Mouse (Mus musculus) forebrain, embryonic 14.5 days (tissue): ENCODE measurements around the gene Als2cr12. TPM values are rescaled to one million over a fixed set of nuclear protein-coding genes. Genes with fewer than 3 reads are reported as not detected.

Experiments
- ATAC-seq: fragments of 200-750 bp; cut with Nextera tagmentation; 2 replicates; pipeline ENCODE4 v1.8.0; 2017; ENCODE audit warnings: mild to moderate bottlenecking, moderate library complexity
- DNase-seq: peaks from one replicate; pipeline ENCODE4 v3.0.0-alpha.2; 2015; ENCODE audit warnings: low spot score
- H3K27ac ChIP-seq: fragments of 300-500 bp; sonication (generic); 2 replicates; pipeline ENCODE4 v1.5.1; 2014; ENCODE audit warnings: low read depth, mild to moderate bottlenecking, control low read depth, low read length, moderate library complexity
- H3K27me3 ChIP-seq: fragments of 300-500 bp; sonication (generic); replicated peaks from 2 replicates; pipeline ENCODE4 v1.6.1; 2014; ENCODE audit warnings: low read length, control low read depth, mixed read lengths; ENCODE audit not compliant: control insufficient read depth, insufficient read depth
- H3K36me3 ChIP-seq: fragments of 300-500 bp; sonication (generic); 2 replicates; pipeline ENCODE4 v1.6.1; 2014; ENCODE audit warnings: low read length, control low read depth; ENCODE audit not compliant: control insufficient read depth, insufficient read depth
- H3K4me1 ChIP-seq: fragments of 300-500 bp; sonication (generic); 2 replicates; pipeline ENCODE4 v1.6.1; 2014; ENCODE audit warnings: antibody characterized with exemption, low read length, control low read depth; ENCODE audit not compliant: control insufficient read depth, insufficient read depth
- H3K4me2 ChIP-seq: fragments of 300-500 bp; sonication (generic); 2 replicates; pipeline ENCODE4 v1.6.1; 2014; ENCODE audit warnings: mild to moderate bottlenecking, control low read depth, low read length
- H3K4me3 ChIP-seq: fragments of 300-500 bp; sonication (generic); 2 replicates; pipeline ENCODE4 v1.5.1; 2014; ENCODE audit warnings: low read depth, low read length, control low read depth
- H3K9ac ChIP-seq: fragments of 300-500 bp; sonication (generic); 2 replicates; pipeline ENCODE4 v1.6.1; 2014; ENCODE audit warnings: mild to moderate bottlenecking, low read length, control low read depth, moderate library complexity
- H3K9me3 ChIP-seq: fragments of 300-500 bp; sonication (generic); replicated peaks from 2 replicates; pipeline ENCODE4 v1.6.1; 2016; ENCODE audit warnings: low read length, control low read depth, mixed read lengths; ENCODE audit not compliant: control insufficient read depth
- WGBS: fragments of 180-500 bp; shearing (Covaris S2); extraction: QIAGEN DNeasy Blood & Tissue Kit; methylation state at CpG from one replicate; pipeline ENCODE4 v1.1.7; 2014; 5-methylcytosine and 5-hydroxymethylcytosine counted together
- polyA plus RNA-seq: library from polyadenylated mRNA; unstranded; fragments of >200 nt; fragmentation: Nextera tagmentation; extraction: Ambion mirVana; gene quantifications from 2 replicates; pipeline ENCODE4 v1.2.1, GENCODE M21; 2014

Gene Als2cr12
- polyA plus RNA-seq, 1 experiment from 2014 or later, result not detected

DNA sequence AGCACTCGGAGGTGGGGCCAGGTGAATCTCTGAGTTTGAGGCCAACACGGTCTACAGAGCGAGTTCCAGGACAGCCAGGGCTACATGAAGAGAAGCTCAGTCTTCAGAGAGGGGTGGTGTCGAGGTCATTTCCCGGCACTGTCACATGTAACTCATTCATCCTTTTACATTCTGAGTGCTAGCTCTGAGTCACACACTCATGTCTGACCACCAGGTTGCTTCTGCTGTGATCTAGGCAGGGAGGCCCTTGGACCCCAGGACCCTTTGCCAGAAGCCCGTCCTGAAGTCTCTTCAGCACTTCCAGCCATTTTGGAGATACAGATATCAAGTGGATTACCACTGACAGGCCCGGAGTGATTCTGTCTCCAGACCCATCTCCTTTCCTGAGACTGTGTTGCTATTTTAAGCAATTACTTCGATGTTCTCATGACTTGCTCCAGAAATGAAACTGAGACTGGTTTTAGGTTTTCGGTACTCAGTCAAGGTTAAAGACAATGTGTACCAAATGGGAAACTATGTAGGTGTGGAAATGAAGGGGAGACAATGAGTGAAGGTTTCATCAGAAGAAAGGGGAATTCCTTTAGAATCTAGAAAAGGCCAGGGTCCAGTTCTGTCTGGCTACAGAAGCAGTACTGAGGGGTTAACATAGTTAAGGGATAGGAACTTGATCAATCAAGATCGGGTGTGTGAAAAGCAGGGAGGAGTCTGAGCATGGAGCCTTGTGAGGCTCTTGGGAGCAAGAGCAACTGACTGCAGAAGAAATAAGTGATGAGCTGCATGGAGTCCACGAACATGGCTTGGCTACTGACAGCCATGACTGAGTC lies 26.5 kb upstream of the Als2cr12 start:
- no peak overlapping the region for H3K4me3 ChIP-seq
- no peak overlapping the region for H3K27ac ChIP-seq
- DNase-seq (no peak), ATAC-seq (no peak)
- H3K4me2 ChIP-seq, result no peak overlapping the region
- no peaks in the 10 kb centered on the region for H3K9me3 ChIP-seq
- H3K4me1 ChIP-seq, result 0 out of 2 replicates have a peak, but pooled peaks cover 2% of the 10 kb centered on the region
- H3K9ac ChIP-seq, result no peak overlapping the region
- WGBS, result 94% methylated on average over 11 of the region's 11 CpGs
- no peaks in the 10 kb centered on the region for H3K36me3 ChIP-seq
- no peaks in the 10 kb centered on the region for H3K27me3 ChIP-seq

DNA sequence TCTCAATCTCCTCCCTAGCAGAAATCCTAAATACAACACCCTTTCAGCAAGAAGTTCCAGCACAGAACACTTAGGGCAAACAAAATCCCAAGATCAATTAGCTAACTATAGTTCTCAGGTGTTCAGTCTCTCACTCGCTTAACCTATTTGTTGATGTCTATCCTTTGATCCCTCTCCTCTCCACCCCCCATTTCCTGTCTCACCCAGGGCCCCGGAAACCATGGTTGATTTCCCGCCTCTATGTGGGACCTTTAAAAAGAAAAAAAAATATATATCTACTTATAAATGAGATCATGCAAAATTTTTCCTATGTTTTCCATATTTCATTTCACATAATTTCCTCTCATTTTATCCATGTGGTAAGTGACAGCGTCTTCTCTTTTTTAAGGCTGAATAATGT lies 25.2 kb upstream of the Als2cr12 start:
- Histone ChIP-seq H3K9me3 (no peaks in the 10 kb centered on the region), H3K9ac (no peak overlapping the region), H3K4me2 (no peak overlapping the region), H3K4me3 (no peak overlapping the region), H3K36me3 (0 out of 2 replicates have a peak, but pooled peaks cover 2% of the 10 kb centered on the region), H3K27me3 (no peaks in the 10 kb centered on the region), H3K4me1 (0 out of 2 replicates have a peak, but pooled peaks cover 2% of the 10 kb centered on the region), H3K27ac (no peak overlapping the region)
- WGBS, result 83% methylated on average over 4 of the region's 4 CpGs
- ATAC-seq (no peak), DNase-seq (no peak)

DNA sequence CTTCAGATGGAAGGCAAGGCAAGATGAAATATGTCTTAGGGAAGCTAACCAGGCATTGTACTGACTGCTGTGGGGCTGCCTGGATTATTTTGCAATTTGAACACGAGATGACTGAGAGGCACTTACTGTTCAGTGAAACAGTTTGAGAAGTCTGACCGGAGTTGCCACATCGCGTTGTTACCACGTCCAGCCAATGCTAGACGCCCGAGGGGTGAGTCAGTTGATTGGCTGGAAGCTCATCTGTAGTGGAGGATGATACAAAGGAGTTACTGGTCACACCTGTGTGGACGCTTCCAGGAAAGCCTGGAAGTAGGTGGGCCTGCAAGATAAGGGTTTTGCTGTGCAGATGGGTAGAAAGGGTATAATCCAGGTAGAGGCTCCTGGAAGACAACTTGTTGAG lies 24.3 kb upstream of the Als2cr12 start:
- 0 out of 2 replicates have a peak, but pooled peaks cover 2% of the 10 kb centered on the region for H3K36me3 ChIP-seq
- H3K4me2 ChIP-seq, result no peak overlapping the region
- WGBS, result 93% methylated on average over 8 of the region's 8 CpGs
- DNase-seq (no peak), ATAC-seq (no peak)
- no peak overlapping the region for H3K4me3 ChIP-seq
- H3K27me3 ChIP-seq, result no peaks in the 10 kb centered on the region
- no peak overlapping the region for H3K9ac ChIP-seq
- H3K9me3 ChIP-seq, result no peaks in the 10 kb centered on the region
- 0 out of 2 replicates have a peak, but pooled peaks cover 2% of the 10 kb centered on the region for H3K4me1 ChIP-seq
- H3K27ac ChIP-seq, result no peak overlapping the region

DNA sequence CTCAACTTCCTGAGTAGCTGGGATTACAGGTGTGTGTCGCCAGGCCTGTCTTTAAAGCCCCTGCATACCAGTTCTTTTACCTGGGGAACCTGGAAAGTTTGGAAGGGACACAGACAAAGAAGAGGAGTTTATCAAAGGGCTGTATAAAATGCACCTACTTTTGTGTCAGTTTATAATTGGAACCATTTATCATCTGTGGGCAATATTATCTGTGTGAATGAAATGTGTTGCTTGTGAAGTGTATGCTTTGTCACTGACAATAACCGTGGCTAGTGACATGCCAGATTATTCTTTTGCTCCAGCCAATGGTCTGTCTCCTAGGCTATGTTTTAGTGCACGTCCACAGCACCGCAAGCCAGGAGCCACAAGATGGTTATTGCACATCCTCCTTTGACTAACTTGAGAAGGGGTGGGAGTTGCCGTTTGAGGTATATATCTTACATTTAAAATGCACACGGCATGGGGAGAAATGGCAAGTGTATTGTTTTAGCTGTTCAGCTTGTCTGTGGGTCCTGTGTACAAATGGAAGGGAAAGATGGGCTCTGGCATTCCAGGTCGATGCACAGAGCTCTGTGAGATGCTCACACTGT lies 23.7 kb upstream of the Als2cr12 start:
- no peak overlapping the region for H3K27ac ChIP-seq
- H3K4me3 ChIP-seq, result no peak overlapping the region
- H3K4me1 ChIP-seq, result 0 out of 2 replicates have a peak, but pooled peaks cover 2% of the 10 kb centered on the region
- no peaks in the 10 kb centered on the region for H3K27me3 ChIP-seq
- no peak overlapping the region for H3K4me2 ChIP-seq
- ATAC-seq, result no peak
- H3K9me3 ChIP-seq, result no peaks in the 10 kb centered on the region
- 90% methylated on average over 7 of the region's 7 CpGs for WGBS
- 0 out of 2 replicates have a peak, but pooled peaks cover 2% of the 10 kb centered on the region for H3K36me3 ChIP-seq
- DNase-seq, result no peak
- no peak overlapping the region for H3K9ac ChIP-seq

DNA sequence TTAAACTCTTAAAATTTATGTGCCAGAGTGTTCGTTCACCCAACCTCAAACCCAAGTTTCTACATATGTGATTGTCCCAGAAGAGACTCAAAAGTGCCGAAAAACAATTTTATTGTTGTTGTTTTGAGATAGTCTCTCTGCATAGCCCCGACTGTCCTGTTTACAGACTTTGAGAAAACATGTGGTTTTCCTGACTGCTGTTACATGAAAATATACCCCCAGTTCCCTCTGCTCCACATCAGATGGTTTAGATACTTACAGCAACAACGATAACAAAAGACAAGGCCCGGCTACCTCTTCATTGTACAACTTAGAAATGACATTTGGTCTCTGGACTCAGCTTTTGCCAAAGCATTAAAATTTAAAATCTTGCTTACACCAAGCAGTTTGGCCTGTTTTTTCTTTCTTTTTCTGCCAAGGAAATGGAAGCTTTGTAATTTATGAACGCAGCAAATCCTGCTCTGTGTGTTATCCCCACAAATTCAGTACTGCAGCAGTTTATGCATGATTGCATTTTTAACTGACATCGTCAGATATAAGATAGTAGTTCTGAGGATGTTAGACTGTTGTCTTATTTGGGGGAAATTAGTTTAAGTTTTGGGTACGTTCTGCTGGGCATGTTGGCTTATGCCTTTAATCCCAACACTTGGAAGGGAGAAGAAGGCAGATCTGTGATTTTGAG lies 21.9 kb upstream of the Als2cr12 start:
- 94% methylated on average over 8 of the region's 8 CpGs for WGBS
- H3K4me1 ChIP-seq, result no peaks in the 10 kb centered on the region; the same call in 1 of the 2 replicates
- DNase-seq (no peak), ATAC-seq (no peak)
- H3K9ac ChIP-seq, result no peak overlapping the region
- no peaks in the 10 kb centered on the region for H3K9me3 ChIP-seq
- H3K4me2 ChIP-seq, result no peak overlapping the region
- H3K4me3 ChIP-seq, result no peak overlapping the region
- H3K27ac ChIP-seq, result no peak overlapping the region
- H3K27me3 ChIP-seq, result no peaks in the 10 kb centered on the region
- H3K36me3 ChIP-seq, result 0 out of 2 replicates have a peak, but pooled peaks cover 2% of the 10 kb centered on the region

DNA sequence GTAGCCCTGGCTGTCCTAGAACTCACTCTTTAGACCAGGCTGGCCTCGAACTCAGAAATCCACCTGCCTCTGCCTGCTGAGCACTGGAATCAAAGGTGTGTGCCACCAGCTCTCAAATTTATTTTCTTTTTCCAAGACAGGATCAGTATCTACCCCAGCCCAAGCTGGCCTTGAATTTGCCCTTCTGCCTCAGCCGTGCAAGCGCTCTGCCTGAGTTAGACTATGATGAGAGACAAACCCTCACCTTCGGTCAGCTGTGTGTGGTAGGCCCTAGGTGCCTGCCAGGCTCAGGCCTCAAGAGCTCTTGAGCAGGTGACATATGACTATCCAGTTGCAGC lies 21.1 kb upstream of the Als2cr12 start:
- DNase-seq (no peak), ATAC-seq (no peak)
- no peak overlapping the region for H3K4me3 ChIP-seq
- no peak overlapping the region for H3K27ac ChIP-seq
- 98% methylated on average over 4 of the region's 4 CpGs for WGBS
- 0 out of 2 replicates have a peak, but pooled peaks cover 2% of the 10 kb centered on the region for H3K36me3 ChIP-seq
- H3K9ac ChIP-seq, result no peak overlapping the region
- H3K9me3 ChIP-seq, result no peaks in the 10 kb centered on the region
- no peak overlapping the region for H3K4me2 ChIP-seq
- H3K27me3 ChIP-seq, result no peaks in the 10 kb centered on the region
- no peaks in the 10 kb centered on the region; the same call in 1 of the 2 replicates for H3K4me1 ChIP-seq

DNA sequence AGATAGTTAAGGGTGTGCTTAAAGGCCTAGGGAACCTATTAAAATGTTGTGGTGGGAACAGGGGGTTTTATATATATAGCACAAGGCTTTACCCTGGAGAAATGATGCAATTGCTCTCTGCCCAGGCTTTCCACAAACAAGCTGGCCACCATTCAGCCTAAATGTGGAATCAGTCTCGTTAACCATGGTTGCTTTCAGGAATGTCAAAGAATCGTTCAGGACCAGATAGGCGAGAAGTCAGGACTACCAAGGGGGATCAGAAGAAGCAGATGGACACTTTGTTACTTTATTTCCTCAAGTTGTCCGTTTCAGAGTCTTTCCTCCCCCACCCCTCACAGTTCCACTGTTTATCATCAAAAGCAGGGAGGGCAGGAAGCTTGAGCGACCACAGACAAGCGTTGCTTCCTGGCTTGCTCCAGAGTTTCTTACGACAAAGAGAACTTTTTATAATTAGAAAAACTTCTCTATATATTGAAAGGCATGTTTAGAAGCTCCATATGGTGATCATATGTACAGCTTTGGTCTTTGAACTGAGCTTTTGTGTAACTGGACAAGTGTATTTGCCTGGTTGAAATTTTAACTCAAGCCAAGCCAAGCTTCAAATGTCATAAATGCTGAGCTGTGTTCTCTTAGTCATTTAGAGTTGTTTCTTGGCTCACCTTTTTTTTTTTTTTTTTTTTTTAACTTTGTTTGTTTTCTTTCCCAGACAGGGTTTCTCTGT lies 20.5 kb upstream of the Als2cr12 start:
- Histone ChIP-seq H3K9me3 (no peaks in the 10 kb centered on the region), H3K9ac (no peak overlapping the region), H3K4me1 (no peaks in the 10 kb centered on the region; the same call in 1 of the 2 replicates), H3K27me3 (no peaks in the 10 kb centered on the region), H3K4me2 (no peak overlapping the region), H3K36me3 (0 out of 2 replicates have a peak, but pooled peaks cover 2% of the 10 kb centered on the region), H3K4me3 (no peak overlapping the region), H3K27ac (no peak overlapping the region)
- DNase-seq, result no peak
- WGBS, result 54% methylated on average over 7 of the region's 7 CpGs
- ATAC-seq, result no peak

DNA sequence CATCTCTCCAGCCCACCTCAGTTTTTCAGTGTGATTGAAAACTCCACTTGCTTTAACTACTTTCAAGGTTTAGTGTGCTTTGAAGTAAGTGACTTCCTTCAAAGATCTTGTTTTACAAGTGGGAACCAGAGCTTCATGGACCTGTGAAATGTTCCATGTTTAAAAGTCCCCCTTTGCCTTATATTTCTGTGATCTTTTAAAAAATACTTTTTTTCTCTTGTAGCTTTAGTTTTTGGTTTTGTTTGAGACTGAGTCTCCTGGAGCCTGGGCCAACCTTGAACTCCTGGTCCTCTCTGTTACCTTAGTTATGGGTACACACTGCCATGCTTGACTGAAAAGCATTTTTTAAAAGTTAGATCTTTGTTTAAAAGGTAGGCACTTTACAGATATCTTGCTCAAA lies 19.7 kb upstream of the Als2cr12 start:
- Histone ChIP-seq H3K4me3 (no peak overlapping the region), H3K4me1 (no peaks in the 10 kb centered on the region; the same call in 1 of the 2 replicates), H3K9me3 (no peaks in the 10 kb centered on the region), H3K36me3 (0 out of 2 replicates have a peak, but pooled peaks cover 2% of the 10 kb centered on the region), H3K27me3 (no peaks in the 10 kb centered on the region), H3K9ac (no peak overlapping the region), H3K27ac (no peak overlapping the region), H3K4me2 (no peak overlapping the region)
- ATAC-seq (no peak), DNase-seq (no peak)
